ENCODE assay signal across 22 mouse cellular contexts in the genomic region with DNA sequence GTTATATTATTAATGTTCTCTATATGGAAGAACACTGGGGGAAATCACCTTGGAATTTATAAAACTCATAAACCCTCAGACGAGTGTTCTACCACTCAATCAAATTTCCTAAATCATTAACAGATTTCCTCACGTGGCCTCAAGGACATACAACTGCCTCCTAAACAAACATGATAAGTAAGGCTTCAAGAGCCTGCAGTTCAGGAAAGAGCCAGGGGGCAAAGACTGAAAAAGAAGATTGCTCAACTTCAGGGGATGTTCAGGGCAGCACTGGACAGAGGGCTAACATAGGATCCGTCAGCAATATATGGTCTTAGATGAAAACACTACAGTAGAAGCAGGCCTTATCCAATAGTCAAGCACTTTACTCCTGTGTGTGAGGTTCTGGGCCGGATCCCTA. TPM values are rescaled to one million over a fixed set of nuclear protein-coding genes. Genes with fewer than 3 reads are reported as not detected.
A peak's percentile ranks its signal among the peaks of the same experiment; 100 is the strongest.
DNase-seq lines count a peak whose midpoint lies in the region; ATAC-seq and TF ChIP-seq lines count a peak whose summit lies in the region.
"Had no signal": no experiment of that assay in that cellular context is flagged by ENCODE, and none has a peak within 500 bp of the region (broad histone marks: within the 10 kb centered on the region; RNA-seq: fewer than 3 reads in every experiment).

No protein-coding gene starts in this region.

- H3K27ac ChIP-seq in kidney, postnatal 0 days: no peak overlapping the region
- no peak overlapping the region for H3K27ac ChIP-seq in stomach, embryonic 16.5 days (ENCODE audit: low read length)
- H3K27ac ChIP-seq in hindbrain, postnatal 0 days: no peak overlapping the region
- H3K27ac ChIP-seq: embryonic facial prominence, embryonic 10.5 days; forebrain, embryonic 15.5 days; heart, embryonic 13.5 days; left cerebral cortex, adult 2 months; limb, embryonic 10.5 days; lung, embryonic 15.5 days; midbrain, embryonic 10.5 days; neural tube, embryonic 13.5 days had no signal

- no peaks in the 10 kb centered on the region for H3K9me3 ChIP-seq in kidney, postnatal 0 days (replicated peaks; ENCODE audit: low read length)
- H3K9me3 ChIP-seq in stomach, embryonic 16.5 days (replicated peaks; ENCODE audit: control insufficient read depth, low read length): no peaks in the 10 kb centered on the region
- H3K9me3 ChIP-seq in hindbrain, postnatal 0 days (ENCODE audit: low read length): no peaks in the 10 kb centered on the region
- H3K9me3 ChIP-seq: embryonic facial prominence, embryonic 10.5 days; forebrain, embryonic 15.5 days; heart, embryonic 13.5 days; limb, embryonic 10.5 days; lung, embryonic 15.5 days; midbrain, embryonic 10.5 days; neural tube, embryonic 13.5 days had no signal

- 60% methylated on average over 4 of the region's 4 CpGs for WGBS in kidney, postnatal 0 days
- 56% methylated on average over 4 of the region's 4 CpGs for WGBS in lung, adult 2 months
- WGBS in stomach, embryonic 16.5 days: 64% methylated on average over 4 of the region's 4 CpGs
- WGBS in hindbrain, postnatal 0 days: 83% methylated on average over 4 of the region's 4 CpGs

- TF ChIP-seq POLR2A in lung, adult 2 months (IDR thresholded peaks at IDR 0.05; ENCODE audit: borderline replicate concordance, extremely low read depth, low read depth, low read length): no peak

- DNase-seq in kidney, postnatal 0 days (ENCODE audit: low spot score): no peak
- DNase-seq in kidney, adult 18-20 months: no peak
- peak; percentile 62 for DNase-seq in lung, postnatal 36 days
- DNase-seq in lung, adult 2 months: no peak
- DNase-seq in kidney, postnatal 36 days: peak; percentile 24 to 79
- DNase-seq in gastrocnemius, postnatal 4 days (ENCODE audit: low spot score in 2 of 2): no peak
- DNase-seq in hindbrain, postnatal 0 days (ENCODE audit: low spot score): no peak
- DNase-seq: adrenal gland, postnatal 36 days; cerebellum, adult 2 months; heart, postnatal 4 days; right cerebral cortex, postnatal 25 days had no signal

- H3K4me3 ChIP-seq in kidney, postnatal 0 days (replicated peaks; ENCODE audit: low read depth, low read length): no peak overlapping the region
- no peak overlapping the region for H3K4me3 ChIP-seq in lung, adult 2 months (replicated peaks; ENCODE audit: extremely low read depth, low read depth, low read length)
- H3K4me3 ChIP-seq in stomach, embryonic 16.5 days (replicated peaks; ENCODE audit: low read length): no peak overlapping the region
- no peak overlapping the region for H3K4me3 ChIP-seq in hindbrain, postnatal 0 days (ENCODE audit: low read length)
- H3K4me3 ChIP-seq: embryonic facial prominence, embryonic 10.5 days; forebrain, embryonic 15.5 days; heart, embryonic 13.5 days; left cerebral cortex, adult 2 months; limb, embryonic 10.5 days; lung, embryonic 15.5 days; midbrain, embryonic 10.5 days; neural tube, embryonic 13.5 days had no signal

- ATAC-seq in kidney, postnatal 0 days (replicated peaks; ENCODE audit: low FRiP score, low read depth): peak; percentile 63
- peak; percentile 62; the same call in 1 of the 2 replicates for ATAC-seq in stomach, embryonic 16.5 days (ENCODE audit: insufficient read depth, low FRiP score)
- ATAC-seq in hindbrain, postnatal 0 days: no peak
- ATAC-seq: activated CD4-positive, CD25-positive, alpha-beta regulatory T cell, adult 4 months; forebrain, embryonic 15.5 days; Patski had no signal

- TF ChIP-seq CTCF in kidney, postnatal 0 days (IDR thresholded peaks at IDR 0.05; ENCODE audit: low read depth): no peak
- TF ChIP-seq CTCF in lung, adult 2 months (IDR thresholded peaks at IDR 0.05; ENCODE audit: insufficient read depth, low read length): no peak
- no peak for TF ChIP-seq CTCF in hindbrain, postnatal 0 days (IDR thresholded peaks at IDR 0.05; ENCODE audit: low read depth)

- H3K4me2 ChIP-seq in kidney, postnatal 0 days (ENCODE audit: low read length): no peak overlapping the region
- H3K4me2 ChIP-seq in stomach, embryonic 16.5 days (ENCODE audit: low read depth, low read length): no peak overlapping the region
- no peak overlapping the region for H3K4me2 ChIP-seq in hindbrain, postnatal 0 days (ENCODE audit: low read depth, low read length)
- H3K4me2 ChIP-seq: forebrain, embryonic 15.5 days; lung, embryonic 15.5 days; neural tube, embryonic 13.5 days had no signal

- H3K9ac ChIP-seq in kidney, postnatal 0 days (ENCODE audit: low read depth, low read length): no peak overlapping the region
- H3K9ac ChIP-seq in stomach, embryonic 16.5 days (ENCODE audit: low read length): no peak overlapping the region
- no peak overlapping the region for H3K9ac ChIP-seq in hindbrain, postnatal 0 days (replicated peaks; ENCODE audit: low read length)
- H3K9ac ChIP-seq: forebrain, embryonic 15.5 days; heart, embryonic 13.5 days; lung, embryonic 15.5 days; neural tube, embryonic 13.5 days had no signal

- 0 out of 2 replicates have a peak, but pooled peaks cover 16% of the 10 kb centered on the region for H3K36me3 ChIP-seq in kidney, postnatal 0 days (ENCODE audit: insufficient read depth, low read length)
- H3K36me3 ChIP-seq in stomach, embryonic 16.5 days (ENCODE audit: control insufficient read depth, insufficient read depth, low read length): peaks cover 5% of the 10 kb centered on the region; the same call in 1 of the 2 replicates
- peaks cover 11% of the 10 kb centered on the region; the same call in 1 of the 2 replicates for H3K36me3 ChIP-seq in hindbrain, postnatal 0 days (ENCODE audit: insufficient read depth, low read length)

- no peaks in the 10 kb centered on the region for H3K4me1 ChIP-seq in kidney, postnatal 0 days (replicated peaks; ENCODE audit: insufficient read depth, low read length)
- peaks cover 3% of the 10 kb centered on the region; the same call in 1 of the 2 replicates for H3K4me1 ChIP-seq in lung, adult 2 months (ENCODE audit: control insufficient read depth, insufficient read depth, low read length)
- peaks cover 5% of the 10 kb centered on the region; the same call in 1 of the 2 replicates for H3K4me1 ChIP-seq in stomach, embryonic 16.5 days (ENCODE audit: control insufficient read depth, insufficient read depth, low read length)
- no peaks in the 10 kb centered on the region for H3K4me1 ChIP-seq in hindbrain, postnatal 0 days (ENCODE audit: insufficient read depth, low read length)
- H3K4me1 ChIP-seq: forebrain, embryonic 15.5 days; limb, embryonic 10.5 days; midbrain, embryonic 10.5 days had no signal

- no peaks in the 10 kb centered on the region for H3K27me3 ChIP-seq in kidney, postnatal 0 days (ENCODE audit: insufficient read depth, low read length)
- no peaks in the 10 kb centered on the region for H3K27me3 ChIP-seq in stomach, embryonic 16.5 days (ENCODE audit: control insufficient read depth, insufficient read depth, low read length)
- H3K27me3 ChIP-seq in hindbrain, postnatal 0 days (ENCODE audit: insufficient read depth, low read length): no peaks in the 10 kb centered on the region
- H3K27me3 ChIP-seq: forebrain, embryonic 15.5 days; heart, embryonic 13.5 days; lung, embryonic 15.5 days; neural tube, embryonic 13.5 days; Patski had no signal

RNA-seq across cellular contexts. Expression of a gene that starts 7.5 kb away (rescaled TPM):
- polyA plus RNA-seq in kidney, postnatal 0 days (2015; fragmentation: Nextera tagmentation; extraction: Ambion mirVana): 83.5 and 85.1 TPM in 2 replicates
- polyA plus RNA-seq in lung, adult 2 months (2012; rRNA removed): 161 and 196 TPM in 2 replicates
- polyA plus RNA-seq in stomach, embryonic 16.5 days (2015; fragmentation: Nextera tagmentation; extraction: Ambion mirVana): 118 TPM in 2 replicates
- total RNA-seq in gastrocnemius, postnatal 4 days (2021): 100 to 1,000 TPM; 102 to 103 TPM
- 112 and 116 TPM in 2 replicates for total RNA-seq in hindbrain, postnatal 0 days (2014; rRNA removed)
- 58.5 and 71.4 TPM in 2 replicates for polyA plus RNA-seq in hindbrain, postnatal 0 days (2015; fragmentation: Nextera tagmentation; extraction: Ambion mirVana)

Comparison
In these comparisons a context has a peak if more than half of its experiments do, and no peak if none do; other contexts are left out.
1. DNase-seq: peak in lung, postnatal 36 days (single experiment) and kidney, postnatal 36 days (2 of 2); none in kidney, postnatal 0 days (single experiment), kidney, adult 18-20 months (single experiment), lung, adult 2 months (single experiment), gastrocnemius, postnatal 4 days (0 of 2) and hindbrain, postnatal 0 days (single experiment).